Mouse (Mus musculus): Measurements from ENCODE around the gene Fgd3.

DNA sequence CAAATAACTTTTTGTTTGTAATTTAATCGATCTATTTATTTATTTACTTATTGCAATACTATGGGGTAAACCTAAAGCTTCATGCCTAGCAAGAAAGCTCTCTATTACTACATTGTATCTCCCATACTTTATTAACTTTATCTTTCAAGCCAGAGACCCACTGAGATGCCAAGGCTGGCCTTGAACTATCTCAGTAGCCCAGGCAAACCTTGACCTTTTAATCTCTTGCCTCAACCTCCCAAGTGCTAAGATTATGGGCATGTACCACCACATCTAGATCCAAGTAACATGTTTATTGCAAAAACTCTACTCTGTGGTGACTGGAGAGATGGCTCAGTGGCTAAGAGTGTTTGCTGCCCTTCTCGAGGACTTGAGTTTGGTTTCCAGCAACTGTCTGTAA, 13.1 kb upstream of the Fgd3 start:
- no peak for TF ChIP-seq CTCF (conservative IDR thresholded peaks at IDR 0.05 in 1 of 2, IDR thresholded peaks at IDR 0.05 in 1 of 2; ENCODE audit: low read depth in 2 of 2, low read length in 2 of 2)
- TF ChIP-seq EP300 (IDR thresholded peaks at IDR 0.05; ENCODE audit: low read length), result no peak
- TF ChIP-seq TBP (conservative IDR thresholded peaks at IDR 0.05; ENCODE audit: low read depth, low read length), result no peak
- no peak for TF ChIP-seq POLR2A (IDR thresholded peaks at IDR 0.05; ENCODE audit: low read depth, low read length)
- TF ChIP-seq USF1 (IDR thresholded peaks at IDR 0.05; ENCODE audit: low read depth, low read length), result no peak
- no peak for TF ChIP-seq USF2 (conservative IDR thresholded peaks at IDR 0.05; ENCODE audit: low read depth, low read length)
- TF ChIP-seq TCF12 (IDR thresholded peaks at IDR 0.05; ENCODE audit: low read depth, low read length), result no peak
